Mouse (Mus musculus): ENCODE results near the gene P4htm. TPM values are rescaled to one million over a fixed set of nuclear protein-coding genes. Genes with fewer than 3 reads are reported as not detected.

The P4htm gene
- polyA plus RNA-seq, 2 experiments: 7.8 to 14.3 TPM

DNA sequence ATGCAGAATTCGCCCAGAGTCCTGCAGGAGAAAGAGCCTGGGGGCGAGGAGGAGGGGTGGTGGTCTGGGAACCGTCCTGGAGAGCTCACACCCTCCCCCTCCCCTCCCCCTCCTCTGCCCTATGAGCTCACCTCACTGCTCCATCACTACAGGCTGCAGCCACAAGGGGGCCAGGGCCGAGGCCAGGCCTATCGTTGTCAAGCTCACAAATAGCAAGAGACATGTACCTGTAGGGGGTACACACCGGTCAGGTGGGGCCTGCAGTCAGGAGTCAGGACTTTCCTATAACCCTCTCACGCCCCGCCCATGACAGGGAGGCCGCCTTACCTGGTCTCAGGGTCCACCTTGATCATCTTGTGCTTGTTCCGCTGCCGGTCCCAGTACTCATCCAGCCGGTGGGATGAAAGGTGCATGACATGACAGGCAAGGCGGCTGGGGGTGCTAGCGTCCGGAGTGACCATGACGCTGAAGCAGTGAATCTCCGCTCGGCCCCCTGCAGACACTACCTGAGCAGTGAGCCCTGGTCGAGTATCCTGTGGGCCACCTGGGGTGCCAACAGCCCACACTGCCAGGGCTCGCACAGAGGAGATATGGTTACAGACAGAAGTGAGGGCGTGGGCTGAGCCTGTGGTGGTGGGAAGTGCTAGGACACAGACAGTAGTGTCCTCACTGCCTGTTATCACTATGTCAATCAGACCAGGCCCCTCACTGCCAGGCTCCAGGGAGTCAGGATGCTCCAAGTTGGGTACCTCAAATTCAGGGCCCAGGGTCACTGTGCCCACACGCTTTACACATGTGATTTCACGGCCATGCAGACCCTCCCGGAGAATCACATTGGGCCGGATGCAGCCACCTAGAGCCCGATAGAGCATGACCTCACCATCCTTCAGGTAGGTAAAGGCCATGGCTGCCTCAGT, 23.4 kb downstream of the P4htm start:
- DNase-seq (ENCODE audit: low spot score): peak; percentile 50
- Histone ChIP-seq H3K36me3 (ENCODE audit: control insufficient read depth, insufficient read depth, low read length) (peaks cover 54% of the 10 kb centered on the region), H3K4me1 (ENCODE audit: control insufficient read depth, insufficient read depth, low read length) (peaks cover 20% of the 10 kb centered on the region), H3K9me3 (ENCODE audit: control insufficient read depth, low read length) (no peaks in the 10 kb centered on the region), H3K27me3 (ENCODE audit: control insufficient read depth, insufficient read depth, low read length) (no peaks in the 10 kb centered on the region), H3K4me3 (replicated peaks; ENCODE audit: low read length) (no peak overlapping the region), H3K4me2 (replicated peaks; ENCODE audit: low read depth, low read length, severe bottlenecking) (no peak overlapping the region), H3K9ac (ENCODE audit: low read depth, low read length, severe bottlenecking) (no peak overlapping the region), H3K27ac (replicated peaks; ENCODE audit: low read depth, low read length) (no peak overlapping the region)
- 57% methylated on average over 25 of the region's 26 CpGs for WGBS
- no peak for TF ChIP-seq POLR2A (IDR thresholded peaks at IDR 0.05; ENCODE audit: borderline replicate concordance, extremely low read depth, insufficient read depth, insufficient read length)
- ATAC-seq (ENCODE audit: low FRiP score, low read depth): no peak

DNA sequence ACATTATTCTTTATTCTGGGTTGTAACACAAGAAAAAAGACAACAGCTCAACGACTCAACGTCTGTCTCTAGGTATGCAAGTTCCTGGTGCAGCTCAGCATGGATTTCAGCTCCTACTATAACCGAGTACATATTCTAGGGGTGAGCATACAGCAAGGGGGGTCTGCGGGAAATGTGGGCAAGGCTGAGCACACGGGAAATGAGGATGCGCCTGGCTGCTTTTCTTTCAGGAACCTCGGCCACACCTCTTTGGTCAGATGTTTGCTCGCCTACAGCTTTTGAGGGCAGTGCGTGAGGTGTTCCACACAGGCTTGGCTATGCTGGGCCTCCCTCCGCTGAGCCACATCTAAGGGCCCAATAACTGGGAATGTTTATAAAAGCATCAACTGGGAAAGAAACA, 25.1 kb downstream of the P4htm start:
- DNase-seq (ENCODE audit: low spot score): no peak
- no peak for ATAC-seq (ENCODE audit: low FRiP score, low read depth)
- H3K4me2 ChIP-seq (replicated peaks; ENCODE audit: low read depth, low read length, severe bottlenecking): no peak overlapping the region
- 85% methylated on average over 10 of the region's 10 CpGs for WGBS
- H3K36me3 ChIP-seq (ENCODE audit: control insufficient read depth, insufficient read depth, low read length): peaks cover 54% of the 10 kb centered on the region
- no peak overlapping the region for H3K4me3 ChIP-seq (replicated peaks; ENCODE audit: low read length)
- H3K27me3 ChIP-seq (ENCODE audit: control insufficient read depth, insufficient read depth, low read length): no peaks in the 10 kb centered on the region
- no peaks in the 10 kb centered on the region for H3K9me3 ChIP-seq (ENCODE audit: control insufficient read depth, low read length)
- no peak overlapping the region for H3K9ac ChIP-seq (ENCODE audit: low read depth, low read length, severe bottlenecking)
- H3K27ac ChIP-seq (replicated peaks; ENCODE audit: low read depth, low read length): no peak overlapping the region
- TF ChIP-seq POLR2A (IDR thresholded peaks at IDR 0.05; ENCODE audit: borderline replicate concordance, extremely low read depth, insufficient read depth, insufficient read length): no peak
- H3K4me1 ChIP-seq (ENCODE audit: control insufficient read depth, insufficient read depth, low read length): peaks cover 20% of the 10 kb centered on the region

DNA sequence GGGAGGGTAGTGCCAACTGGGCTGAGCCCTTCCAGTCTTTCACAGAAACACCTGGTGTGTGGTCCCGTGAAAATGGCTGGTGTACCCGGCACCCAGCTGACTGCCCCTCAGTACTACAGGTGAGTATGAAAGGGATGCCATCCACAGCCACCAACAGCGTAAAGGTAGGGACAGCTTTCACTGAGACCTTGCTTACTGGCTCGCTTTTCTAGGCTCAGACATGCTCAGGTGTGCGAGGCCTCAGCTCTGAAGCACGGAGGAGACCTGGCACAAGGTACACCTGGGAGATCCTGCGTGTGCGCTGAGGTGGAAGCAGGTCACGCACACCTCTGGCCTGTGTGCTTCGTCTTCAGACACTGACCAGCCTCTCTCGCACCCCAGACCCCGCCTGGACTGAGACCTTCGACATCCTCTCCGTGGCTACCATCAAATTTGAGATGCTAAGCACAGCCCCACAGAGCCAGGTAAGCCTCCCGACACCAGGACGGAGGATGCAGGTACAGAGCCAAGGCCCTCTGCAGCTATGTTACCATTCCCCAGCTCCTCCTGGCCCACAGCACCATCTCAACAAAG, 26.0 kb downstream of the P4htm start:
- no peaks in the 10 kb centered on the region for H3K27me3 ChIP-seq (ENCODE audit: control insufficient read depth, insufficient read depth, low read length)
- no peak overlapping the region for H3K27ac ChIP-seq (replicated peaks; ENCODE audit: low read depth, low read length)
- TF ChIP-seq POLR2A (IDR thresholded peaks at IDR 0.05; ENCODE audit: borderline replicate concordance, extremely low read depth, insufficient read depth, insufficient read length): no peak
- peaks cover 12% of the 10 kb centered on the region for H3K4me1 ChIP-seq (ENCODE audit: control insufficient read depth, insufficient read depth, low read length)
- H3K9ac ChIP-seq (ENCODE audit: low read depth, low read length, severe bottlenecking): no peak overlapping the region
- H3K9me3 ChIP-seq (ENCODE audit: control insufficient read depth, low read length): no peaks in the 10 kb centered on the region
- 92% methylated on average over 15 of the region's 16 CpGs for WGBS
- no peak for ATAC-seq (ENCODE audit: low FRiP score, low read depth)
- DNase-seq (ENCODE audit: low spot score): no peak
- H3K4me2 ChIP-seq (replicated peaks; ENCODE audit: low read depth, low read length, severe bottlenecking): no peak overlapping the region
- peaks cover 53% of the 10 kb centered on the region for H3K36me3 ChIP-seq (ENCODE audit: control insufficient read depth, insufficient read depth, low read length)
- H3K4me3 ChIP-seq (replicated peaks; ENCODE audit: low read length): no peak overlapping the region

- H3K4me1 ChIP-seq (ENCODE audit: control insufficient read depth, insufficient read depth, low read length): peaks cover 16% of the 10 kb centered on the region
- peaks cover 48% of the 10 kb centered on the region for H3K36me3 ChIP-seq (ENCODE audit: control insufficient read depth, insufficient read depth, low read length)
- DNase-seq (ENCODE audit: low spot score): peak; percentile 84
- peak overlapping the region; percentile 63 for H3K9ac ChIP-seq (ENCODE audit: low read depth, low read length, severe bottlenecking)
- H3K27ac ChIP-seq (replicated peaks; ENCODE audit: low read depth, low read length): peak overlapping the region; percentile 67; the same call in 1 of the 2 replicates
- no peaks in the 10 kb centered on the region for H3K9me3 ChIP-seq (ENCODE audit: control insufficient read depth, low read length)
- no peak for ATAC-seq (ENCODE audit: low FRiP score, low read depth)
- H3K4me2 ChIP-seq (replicated peaks; ENCODE audit: low read depth, low read length, severe bottlenecking): peak overlapping the region; percentile 99
- WGBS: 2% methylated on average over 35 of the region's 40 CpGs
- H3K27me3 ChIP-seq (ENCODE audit: control insufficient read depth, insufficient read depth, low read length): no peaks in the 10 kb centered on the region
- peak overlapping the region; percentile 62 for H3K4me3 ChIP-seq (replicated peaks; ENCODE audit: low read length)
- TF ChIP-seq POLR2A (IDR thresholded peaks at IDR 0.05; ENCODE audit: borderline replicate concordance, extremely low read depth, insufficient read depth, insufficient read length): no peak
Observed at GRCm38 (mm10) chr9:108570207-108570896, 27.1 kb downstream of the P4htm start.

All from limb, embryonic 14.5 days (tissue).